Mouse (Mus musculus): ENCODE measurements at regions not wholly inside any gene's neighbourhood (a gene's known extent, or its start where the extent isn't known, plus 50 kb on each side); places are given as distances from the start of the nearest gene placed in this dataset.

DNA sequence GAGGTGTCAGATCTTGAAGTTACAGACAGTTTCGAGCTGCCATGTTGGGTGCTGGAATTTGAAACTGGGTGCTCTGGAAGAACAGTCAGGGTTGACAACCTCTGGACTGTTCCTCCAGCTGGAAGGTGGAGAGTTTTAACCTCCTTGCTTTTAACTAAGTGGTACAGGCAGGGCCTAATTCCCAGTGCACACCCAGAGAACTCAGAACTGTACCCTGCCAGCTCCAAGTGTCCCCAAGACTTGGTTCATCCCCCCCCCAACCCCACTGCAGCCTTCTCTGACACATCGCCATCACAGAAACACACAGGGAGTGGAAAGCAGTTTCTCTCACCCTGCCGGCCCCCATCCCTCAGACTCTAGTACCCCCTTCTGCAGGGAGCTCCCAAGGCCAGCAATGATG lies 228.2 kb upstream of the Nfe2l3 start:
- intact Hi-C loops (cut with DNase I) = no loop called here

DNA sequence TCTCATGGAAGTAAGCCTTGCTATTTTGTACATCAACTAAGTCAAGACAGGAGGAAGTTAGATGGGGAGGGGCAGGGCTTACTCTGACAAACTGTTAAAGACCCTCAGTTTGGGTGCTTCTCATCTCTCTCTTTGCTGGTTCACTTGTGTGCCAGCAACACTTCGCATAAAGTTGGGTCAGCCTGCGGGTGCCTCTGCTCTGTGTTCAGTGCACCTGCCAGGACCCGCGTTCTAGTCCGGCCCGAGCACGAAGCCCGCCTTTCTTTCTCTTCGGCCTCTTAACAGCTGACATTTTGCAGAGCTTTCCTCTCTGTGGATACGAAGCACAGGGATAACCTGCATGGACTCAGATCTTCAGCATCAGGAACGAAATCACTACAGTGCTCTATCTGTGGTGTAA lies 227.1 kb upstream of the Nfe2l3 start:
- intact Hi-C loops (cut with DNase I) = loop anchor here (5.0 kb wide), 2 partner anchors 177 to 652 kb away; no protein-coding TSS in a partner anchor

DNA sequence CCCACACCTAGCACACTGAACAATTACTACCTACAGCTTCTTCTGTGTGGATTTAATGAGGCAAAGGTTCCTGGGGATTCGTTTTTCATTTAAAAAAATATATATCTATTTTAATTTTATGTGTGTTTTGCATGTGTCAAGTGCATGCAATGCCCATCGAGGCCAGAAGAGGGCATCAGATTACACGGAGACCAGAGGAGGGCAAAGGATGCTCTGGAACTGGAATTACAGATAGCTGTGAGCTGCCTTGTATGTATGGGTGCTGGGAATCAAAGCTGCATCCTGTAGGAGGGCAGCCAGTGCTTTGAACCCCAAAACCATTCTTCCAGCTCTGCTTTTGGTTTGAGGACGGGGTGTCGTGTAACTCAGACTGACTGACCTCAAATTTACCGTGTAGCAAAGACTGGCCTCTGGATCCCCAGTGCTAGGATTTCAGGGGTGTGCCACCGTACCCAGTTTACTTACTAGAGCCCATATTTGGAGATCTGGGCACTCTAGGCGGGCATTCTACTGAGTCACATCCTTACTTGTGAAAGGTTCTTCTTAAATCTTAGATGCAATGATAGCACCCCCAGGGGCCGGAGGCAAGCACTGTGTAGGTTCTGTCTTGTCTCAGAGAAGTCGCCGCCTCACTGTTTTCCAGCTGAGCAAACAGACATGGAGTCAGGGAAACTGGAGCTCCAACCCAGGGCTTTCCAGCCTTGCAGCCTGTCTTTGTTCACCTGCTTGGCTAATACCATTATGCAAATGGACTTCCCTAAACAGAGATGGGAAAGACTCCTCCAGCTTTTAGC lies 225.6 kb upstream of the Nfe2l3 start:
- intact Hi-C loops (cut with DNase I) = loop anchor here (2.0 to 5.0 kb wide), 3 partner anchors 175 to 650 kb away; no protein-coding TSS in a partner anchor

- intact Hi-C loops (cut with DNase I) = loop anchor here (2.0 to 5.0 kb wide), 3 partner anchors 175 to 650 kb away; no protein-coding TSS in a partner anchor
These were observed 224.7 kb upstream of the Nfe2l3 start for GRCm38 (mm10) chr6:51207587-51208361.

DNA sequence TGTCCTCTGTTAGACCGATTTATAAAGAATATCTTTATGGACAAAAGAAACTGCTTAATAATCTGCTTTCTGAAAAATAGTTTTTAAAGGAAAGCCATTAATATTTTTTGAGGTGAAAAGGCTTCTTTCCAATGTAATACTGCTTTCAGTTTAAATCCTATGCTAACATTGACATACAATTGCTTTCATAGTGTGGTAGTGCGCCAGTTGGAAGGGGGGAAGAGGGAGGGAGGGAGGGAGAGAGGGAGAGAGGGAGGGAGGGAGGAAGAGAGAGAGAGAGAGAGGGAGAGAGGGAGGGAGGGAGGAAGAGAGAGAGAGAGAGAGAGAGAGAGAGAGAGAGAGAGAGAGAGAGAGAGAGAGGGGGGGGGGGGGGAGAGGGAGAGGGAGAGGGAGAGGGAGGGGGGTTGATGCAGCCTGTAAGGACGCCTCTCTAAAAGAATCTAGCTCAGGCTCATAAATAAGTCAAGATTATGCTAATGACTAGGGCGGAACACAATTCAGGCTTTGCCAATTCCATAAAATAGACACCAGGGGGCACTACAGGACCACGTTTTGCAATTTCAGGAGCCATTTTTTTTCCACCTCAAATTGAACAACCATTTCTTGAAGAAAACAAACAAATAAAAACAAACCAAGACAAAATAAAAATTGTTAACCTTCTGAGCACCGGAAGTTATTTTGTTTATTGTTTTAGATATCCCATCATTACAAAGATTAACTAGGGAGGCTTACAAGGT lies 223.6 kb upstream of the Nfe2l3 start:
- intact Hi-C loops (cut with DNase I) = loop anchor here (5.0 kb wide), 2 partner anchors 173 to 648 kb away; no protein-coding TSS in a partner anchor

GRCm38 (mm10) chr6:51211418-51211817 lies 221.1 kb upstream of the Nfe2l3 start:
- intact Hi-C loops (cut with DNase I) = loop anchor here (2.0 to 5.0 kb wide), 2 partner anchors 61 to 151 kb away; no protein-coding TSS in a partner anchor

DNA sequence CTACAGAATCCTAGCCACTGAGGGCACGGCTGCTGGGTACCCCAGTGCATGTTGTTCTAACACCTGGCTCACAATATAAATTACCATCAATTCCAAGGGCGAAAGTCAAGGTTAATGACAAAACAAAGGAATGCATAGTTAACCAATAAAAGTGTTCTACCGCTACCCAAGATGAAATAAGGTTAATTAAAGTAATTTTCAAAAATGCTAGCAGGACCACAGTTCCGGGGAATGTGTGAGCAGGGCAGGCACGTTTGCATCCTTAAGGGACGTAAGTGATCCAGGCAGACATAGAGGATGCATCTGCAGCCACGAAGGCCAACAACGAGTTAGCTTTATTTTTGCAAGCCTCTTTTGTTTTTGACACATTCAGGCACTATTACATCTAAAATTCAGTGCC lies 220.3 kb upstream of the Nfe2l3 start:
- intact Hi-C loops (cut with DNase I) = loop anchor here (5.0 kb wide), 1 partner anchor 60 kb away; no protein-coding TSS in a partner anchor

GRCm38 (mm10) chr6:51215371-51215770 lies 217.1 kb upstream of the Nfe2l3 start:
- intact Hi-C loops (cut with DNase I) = no loop called here

- intact Hi-C loops (cut with DNase I) = no loop called here
These were observed 216.0 kb upstream of the Nfe2l3 start for GRCm38 (mm10) chr6:51216472-51216871.

DNA sequence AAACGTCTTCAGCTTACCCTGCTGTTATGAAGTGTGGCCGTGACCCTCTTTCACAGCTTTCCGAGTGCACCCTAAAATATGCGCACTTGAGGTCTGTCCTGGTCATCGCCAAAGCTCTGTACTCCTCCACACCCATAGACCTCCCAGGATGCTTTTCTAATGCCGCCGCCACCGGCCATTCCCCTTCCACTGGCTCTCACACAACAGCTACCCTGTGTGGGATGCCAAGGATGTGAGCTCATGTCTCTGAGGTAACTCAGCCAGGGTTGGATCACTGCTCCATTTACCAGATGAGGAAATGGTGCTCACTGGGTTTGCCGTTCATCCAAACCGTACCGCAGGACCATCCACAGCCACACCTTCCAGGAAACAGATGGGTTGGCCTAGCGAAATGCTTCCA lies 212.8 kb upstream of the Nfe2l3 start:
- intact Hi-C loops (cut with DNase I) = no loop called here

- intact Hi-C loops (cut with DNase I) = no loop called here
These were observed 211.7 kb upstream of the Nfe2l3 start for GRCm38 (mm10) chr6:51220778-51221177.

DNA sequence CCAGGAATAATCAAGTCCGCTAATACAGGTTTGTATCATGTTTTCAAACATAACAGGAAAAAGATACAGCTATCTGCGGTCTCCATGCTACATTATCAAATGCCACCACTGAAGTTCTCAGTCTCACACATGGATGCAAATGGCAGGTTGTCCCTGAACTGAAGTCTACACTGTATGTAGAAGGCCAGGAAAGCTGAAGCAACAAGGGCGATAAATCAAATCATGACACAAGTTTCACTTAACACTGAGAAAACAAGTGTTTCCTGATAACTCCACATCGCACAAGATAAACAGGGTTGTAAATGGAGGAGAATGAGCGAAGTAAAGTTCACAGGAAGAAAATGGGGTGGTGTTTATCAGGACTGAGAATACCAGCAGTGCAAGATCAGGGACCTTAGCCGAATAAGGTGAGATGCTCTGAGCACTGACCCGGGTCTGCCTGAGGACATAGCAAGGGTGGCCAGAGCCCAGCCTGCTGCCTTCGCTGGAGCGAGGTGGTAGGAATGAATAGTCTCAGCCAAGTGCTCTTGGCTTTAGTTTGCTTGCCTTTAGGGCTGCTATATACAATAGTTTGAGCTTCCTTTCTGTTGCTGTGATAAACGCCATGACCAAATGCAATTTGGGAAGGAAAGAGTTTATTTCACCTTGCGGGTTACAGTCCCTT lies 196.3 kb upstream of the Nfe2l3 start:
- intact Hi-C loops (cut with DNase I) = no loop called here

DNA sequence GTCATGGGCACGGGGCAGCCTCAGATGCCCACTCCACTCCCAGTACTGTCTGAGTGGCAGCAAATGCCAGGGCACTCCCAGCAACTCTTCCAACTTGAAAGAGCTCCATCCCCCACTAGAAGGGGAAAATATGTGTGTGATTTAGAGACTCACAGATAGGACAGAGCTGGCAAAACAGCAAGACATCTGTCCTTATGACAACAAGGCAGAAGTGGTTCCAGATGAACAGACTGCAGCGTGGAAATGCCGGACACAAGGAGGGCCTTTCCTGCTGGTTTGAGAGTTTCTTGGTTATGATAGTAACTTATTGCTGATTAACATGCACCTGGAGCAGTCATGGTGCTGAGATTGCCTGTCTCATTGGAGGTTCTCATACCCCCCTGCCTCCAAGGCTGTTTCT lies 192.4 kb upstream of the Nfe2l3 start:
- intact Hi-C loops (cut with DNase I) = no loop called here

DNA sequence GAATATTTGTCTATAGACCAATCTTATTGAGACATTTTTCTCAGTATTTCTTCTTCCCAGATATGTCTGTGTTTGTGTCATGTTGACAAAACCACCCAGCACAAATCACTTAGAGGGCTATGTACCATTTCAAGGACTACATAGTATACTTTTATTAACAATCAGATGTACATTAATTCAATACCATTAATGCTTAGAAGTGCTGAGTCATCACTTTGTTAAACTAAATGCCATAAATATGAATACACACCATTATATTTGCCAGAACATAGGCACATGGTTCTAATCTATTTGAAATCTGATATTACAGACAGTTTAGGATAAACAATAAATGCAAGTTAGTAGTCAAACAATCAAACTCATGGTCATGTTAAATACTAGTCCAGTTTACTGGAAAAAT lies 182.2 kb upstream of the Nfe2l3 start:
- intact Hi-C loops (cut with DNase I) = no loop called here

DNA sequence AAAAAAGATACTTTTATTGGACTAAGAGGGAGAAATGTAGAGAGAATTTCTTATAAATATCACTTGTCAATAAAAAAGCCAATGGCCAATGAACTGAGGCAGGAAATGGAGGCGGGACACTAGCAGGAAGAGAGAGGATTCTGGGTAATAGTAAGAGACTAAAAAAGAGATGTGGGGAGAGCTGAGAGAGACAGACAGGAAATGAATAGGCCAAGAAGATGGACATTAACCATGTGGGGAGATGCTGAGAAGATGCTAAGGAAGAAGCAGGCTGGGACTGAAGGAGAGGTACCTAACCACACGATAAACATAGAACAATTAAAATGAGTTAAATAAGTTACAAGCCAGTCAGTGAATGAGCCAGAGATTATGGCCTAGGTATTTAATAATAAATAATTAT lies 181.0 kb upstream of the Nfe2l3 start:
- intact Hi-C loops (cut with DNase I) = no loop called here

DNA sequence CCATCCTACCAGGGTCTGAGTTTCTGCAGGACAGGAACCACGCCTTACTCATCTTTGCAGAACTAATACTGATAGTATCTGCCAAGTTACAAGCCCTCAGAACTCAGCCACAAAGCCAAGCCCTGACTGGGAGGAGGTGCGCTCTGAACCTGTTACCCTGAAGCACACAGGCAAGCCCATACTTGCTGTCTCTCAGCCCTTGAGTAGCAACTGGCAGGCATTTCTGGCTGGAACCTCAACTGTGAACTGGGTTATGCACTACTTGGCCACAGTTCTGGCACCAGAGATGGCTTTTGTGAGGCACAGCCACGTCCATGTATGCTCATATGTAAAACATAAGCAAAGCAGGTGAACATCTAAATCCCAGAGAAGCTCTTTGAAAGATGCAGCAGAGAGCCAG lies 179.7 kb upstream of the Nfe2l3 start:
- intact Hi-C loops (cut with DNase I) = no loop called here

- intact Hi-C loops (cut with DNase I) = no loop called here
These were observed 175.8 kb upstream of the Nfe2l3 start for GRCm38 (mm10) chr6:51256631-51257030.

- intact Hi-C loops (cut with DNase I) = no loop called here
These were observed 174.9 kb upstream of the Nfe2l3 start for GRCm38 (mm10) chr6:51257524-51257923.

DNA sequence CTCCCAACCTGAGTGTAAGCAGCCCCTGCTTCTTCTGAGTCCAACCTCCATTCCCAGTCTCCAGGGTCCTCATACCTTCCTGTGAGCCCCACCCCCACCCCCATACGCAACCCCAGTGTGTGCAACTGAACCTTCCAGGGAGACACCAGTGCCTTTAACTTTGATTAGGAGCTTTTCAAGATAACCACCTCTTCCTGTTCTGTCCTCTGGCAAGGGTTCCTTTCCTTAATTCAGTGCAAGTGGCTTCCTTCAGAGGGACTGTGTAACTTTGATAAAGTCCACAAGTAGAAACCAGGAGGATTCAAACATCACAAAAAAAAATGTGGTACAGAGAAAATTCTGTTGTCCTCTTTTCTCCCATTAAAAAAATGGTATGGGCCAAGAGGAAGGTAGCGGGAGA lies 174.2 kb upstream of the Nfe2l3 start:
- intact Hi-C loops (cut with DNase I) = no loop called here

DNA sequence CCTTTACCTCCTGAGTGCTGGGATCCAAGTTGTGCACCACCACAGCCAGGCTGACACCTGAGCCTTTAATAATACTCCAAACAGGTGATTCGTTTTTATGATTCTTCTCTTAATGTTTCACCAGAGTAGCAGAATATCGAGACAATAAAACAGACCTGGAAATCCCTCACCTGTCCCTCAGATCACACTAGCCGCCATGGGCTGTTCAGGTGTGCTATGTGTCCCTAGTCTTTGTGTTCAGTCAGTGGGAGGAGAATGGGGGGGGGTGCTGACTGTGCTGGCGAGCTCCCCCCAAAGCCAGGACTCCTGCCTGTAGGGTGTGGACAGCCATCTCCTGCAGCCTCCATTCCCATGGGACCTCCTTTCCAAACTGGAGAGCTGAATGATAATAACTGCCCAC lies 168.9 kb upstream of the Nfe2l3 start:
- intact Hi-C loops (cut with DNase I) = no loop called here

DNA sequence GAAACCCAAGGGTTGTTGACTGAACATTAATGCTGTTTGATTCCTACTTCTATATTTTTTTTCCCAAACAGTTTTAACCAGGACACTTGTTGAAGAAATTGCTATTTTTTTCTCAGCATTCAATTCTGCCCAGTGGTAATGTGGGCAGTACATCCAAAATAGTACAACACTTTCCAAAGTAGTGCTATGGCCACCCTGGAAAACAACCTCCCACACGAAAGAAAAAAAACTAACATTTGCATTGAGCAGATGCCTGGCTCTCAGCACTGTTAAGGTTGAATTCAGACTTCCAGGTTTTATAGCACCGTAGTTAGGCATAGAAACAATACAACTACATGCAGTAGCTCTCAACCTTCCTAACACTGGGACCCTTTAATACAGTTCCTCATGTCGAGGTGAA lies 167.1 kb upstream of the Nfe2l3 start:
- intact Hi-C loops (cut with DNase I) = no loop called here
